Mouse (Mus musculus): ENCODE results near the gene Rtl10.

Gene Rtl10

DNA sequence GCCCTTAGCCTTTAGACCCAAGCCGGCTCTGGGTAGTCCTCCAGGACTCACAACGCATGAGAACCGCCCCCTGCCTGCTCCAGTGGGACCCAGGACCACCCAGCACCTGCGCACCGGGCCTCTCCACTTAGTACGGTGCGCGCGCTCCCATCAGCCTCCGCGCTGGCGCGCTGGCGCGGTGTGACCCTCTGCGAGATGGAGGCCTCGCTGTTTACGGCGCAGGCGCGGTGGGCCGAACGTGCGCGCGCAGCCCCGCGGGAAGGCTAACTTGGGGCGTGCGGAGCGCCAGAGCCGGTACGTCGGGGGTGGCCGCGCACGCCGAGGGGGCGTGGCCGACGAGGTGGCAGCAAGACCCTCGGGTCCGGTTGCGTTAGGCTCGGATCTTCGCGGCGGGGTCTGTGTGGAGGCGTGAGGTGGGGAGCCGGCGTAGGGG is at the start of gene Rtl10, which contains the start of gene Gnb1l:
Rtl10 (plus strand) TSS at position 344 of the 433 bp plus-strand sequence.
Gnb1l (plus strand) TSS at position 156 of the 433 bp plus-strand sequence.
- peak; percentile 90 for DNase-seq (ENCODE audit: low spot score in 2 of 2)

GRCm38 (mm10) chr16:18449005-18449404 is 49.7 kb upstream of the Rtl10 start:
- peak in 1 of 2 experiments; percentile 71 for DNase-seq (ENCODE audit: low spot score in 2 of 2)

DNA sequence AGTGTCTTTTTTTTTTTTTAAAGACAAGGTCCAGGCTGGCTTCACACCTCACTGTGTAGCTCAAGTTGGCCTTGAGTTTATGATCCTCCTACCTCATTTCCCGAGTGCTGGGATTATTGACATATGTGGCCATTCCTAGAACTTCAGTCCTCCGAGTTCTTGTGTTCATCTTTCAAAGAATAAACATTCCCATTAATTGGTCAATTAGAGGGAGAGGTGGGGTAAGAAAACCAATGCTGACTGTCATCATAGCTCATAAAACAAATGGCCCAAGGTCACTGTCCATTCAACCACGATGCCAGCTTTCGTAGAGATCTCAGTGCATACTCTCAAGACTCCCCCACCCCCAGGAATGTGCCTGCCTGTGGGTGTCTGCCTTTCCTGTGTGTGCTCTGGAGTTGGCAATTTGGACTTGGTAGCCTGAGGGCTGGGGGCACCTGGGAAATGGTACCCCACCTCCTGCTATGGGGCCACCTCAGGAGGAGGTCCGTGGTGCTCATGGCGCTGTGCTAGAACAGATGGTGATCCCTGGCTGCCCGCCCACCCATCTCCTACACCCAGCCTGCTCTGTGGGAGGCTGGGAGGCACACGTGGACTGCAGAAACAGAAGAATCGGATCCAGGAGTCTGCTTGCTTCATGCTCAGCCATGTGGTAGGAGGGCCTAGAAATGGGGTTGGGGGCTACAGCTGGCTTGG is 47.1 kb upstream of the Rtl10 start:
- DNase-seq (ENCODE audit: low spot score in 2 of 2): no peak

- no peak for DNase-seq (ENCODE audit: low spot score in 2 of 2)
Observed at GRCm38 (mm10) chr16:18452361-18452862, 46.3 kb upstream of the Rtl10 start.

- no peak for DNase-seq (ENCODE audit: low spot score in 2 of 2)
Observed at GRCm38 (mm10) chr16:18453846-18454245, 44.9 kb upstream of the Rtl10 start.

DNA sequence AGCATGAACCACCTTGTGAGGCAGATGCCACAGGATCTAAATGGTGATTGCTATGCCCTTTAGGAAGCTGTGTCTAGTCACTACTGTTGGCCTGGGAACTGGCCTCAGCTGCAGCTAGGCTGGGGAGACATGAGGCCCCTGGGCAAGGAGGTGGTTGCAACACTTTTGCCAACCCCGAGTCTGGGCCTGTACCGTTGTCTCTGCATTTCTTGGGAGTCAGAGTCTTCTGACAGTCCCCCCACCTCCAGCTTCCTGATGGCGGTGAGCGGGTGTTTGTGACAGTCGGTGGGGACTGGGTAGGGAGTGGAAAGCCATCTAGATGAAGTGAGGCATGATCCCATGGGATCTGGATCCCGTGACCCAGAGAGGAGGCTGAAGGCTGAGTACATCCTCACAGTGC is 43.3 kb upstream of the Rtl10 start:
- no peak for DNase-seq (ENCODE audit: low spot score in 2 of 2)

DNA sequence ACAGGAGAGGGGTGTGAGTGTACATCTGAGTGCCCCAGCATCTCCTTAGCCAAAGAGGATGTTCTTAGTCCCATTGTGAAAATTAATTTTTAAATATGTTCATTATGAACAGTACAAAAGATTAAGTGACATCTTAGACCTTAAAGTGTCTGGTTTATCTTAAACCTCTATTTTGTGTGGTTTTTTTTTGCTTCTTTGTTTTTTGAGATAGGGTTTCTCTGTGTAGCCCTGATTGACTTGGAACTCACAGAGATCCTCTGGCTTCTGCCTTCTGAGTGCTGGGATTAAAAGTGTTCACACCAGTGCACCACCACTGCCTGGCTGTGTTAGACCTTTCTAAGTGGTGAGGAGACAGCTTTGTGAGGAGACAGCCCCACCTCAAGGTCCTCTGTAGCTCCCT is 40.0 kb upstream of the Rtl10 start:
- no peak for DNase-seq (ENCODE audit: low spot score in 2 of 2)

- DNase-seq (ENCODE audit: low spot score in 2 of 2): peak in 1 of 2 experiments; percentile 30
Observed at GRCm38 (mm10) chr16:18459335-18459954, 39.3 kb upstream of the Rtl10 start.

- DNase-seq (ENCODE audit: low spot score in 2 of 2): no peak
Observed at GRCm38 (mm10) chr16:18459955-18460370, 38.7 kb upstream of the Rtl10 start.

DNA sequence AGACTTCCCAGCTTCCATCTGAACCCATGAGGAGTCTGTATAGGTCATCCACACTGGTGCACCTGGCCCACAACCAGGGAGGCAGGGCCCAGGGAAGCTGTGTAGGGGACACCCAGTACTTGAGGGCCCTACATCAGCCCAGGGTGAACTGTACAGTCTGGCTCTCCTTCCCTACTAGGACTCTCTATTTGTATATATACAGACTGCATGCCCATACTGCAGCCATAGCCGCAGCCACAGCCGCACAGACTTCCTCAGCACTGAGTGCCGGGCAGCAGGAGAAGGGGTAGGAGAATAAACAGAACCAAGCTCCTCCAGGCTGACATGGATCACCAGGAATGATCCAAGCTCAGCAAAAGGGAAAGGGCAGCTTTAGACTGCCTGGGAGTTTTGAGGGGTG is 37.9 kb upstream of the Rtl10 start:
- DNase-seq (ENCODE audit: low spot score in 2 of 2): no peak

GRCm38 (mm10) chr16:18462031-18462430 is 36.7 kb upstream of the Rtl10 start:
- no peak for DNase-seq (ENCODE audit: low spot score in 2 of 2)

DNA sequence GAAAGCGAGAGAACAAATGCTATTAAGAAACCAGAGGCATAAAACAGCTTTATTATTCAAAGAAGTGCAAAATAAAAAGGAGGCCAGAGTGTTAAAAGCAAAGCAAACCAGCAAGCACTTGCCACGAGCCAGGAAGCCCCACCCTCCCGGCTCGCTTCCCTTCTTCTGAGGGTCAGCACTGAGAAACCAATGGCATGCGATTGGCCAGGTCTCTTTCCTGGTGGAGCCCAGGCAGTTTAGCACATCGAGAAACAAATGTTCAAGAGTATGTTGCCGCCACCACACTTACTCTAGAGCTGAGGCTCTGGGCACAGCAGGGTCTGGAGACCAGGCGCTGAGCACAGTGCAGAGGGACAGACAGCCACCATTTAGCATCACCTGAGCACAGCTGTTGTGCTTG is 36.1 kb upstream of the Rtl10 start:
- DNase-seq (ENCODE audit: low spot score in 2 of 2): no peak

DNA sequence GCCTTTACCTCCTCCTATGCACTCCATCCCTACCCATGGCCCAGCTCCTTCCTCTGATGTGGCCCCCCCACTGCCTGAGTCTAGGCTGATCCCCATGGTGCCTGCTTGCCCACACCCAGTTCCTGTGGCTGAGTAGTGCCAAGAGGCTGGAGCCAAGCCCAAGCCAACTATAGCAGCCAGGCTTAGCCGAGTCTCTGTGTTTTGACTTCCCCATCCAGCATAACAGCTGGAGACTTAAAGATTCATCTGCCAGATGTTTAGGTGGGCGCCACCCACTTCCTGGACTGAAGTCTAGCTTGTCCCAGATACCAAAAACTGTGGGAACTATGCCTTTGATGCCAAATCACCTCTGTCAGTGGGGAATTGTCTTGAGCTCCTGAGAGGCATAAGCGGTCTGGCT is 34.4 kb upstream of the Rtl10 start:
- no peak for DNase-seq (ENCODE audit: low spot score in 2 of 2)

- DNase-seq (ENCODE audit: low spot score in 2 of 2): no peak
Observed at GRCm38 (mm10) chr16:18470829-18471228, 27.9 kb upstream of the Rtl10 start.

- DNase-seq (ENCODE audit: low spot score in 2 of 2): no peak
Observed at GRCm38 (mm10) chr16:18471381-18471955, 27.2 kb upstream of the Rtl10 start.

DNA sequence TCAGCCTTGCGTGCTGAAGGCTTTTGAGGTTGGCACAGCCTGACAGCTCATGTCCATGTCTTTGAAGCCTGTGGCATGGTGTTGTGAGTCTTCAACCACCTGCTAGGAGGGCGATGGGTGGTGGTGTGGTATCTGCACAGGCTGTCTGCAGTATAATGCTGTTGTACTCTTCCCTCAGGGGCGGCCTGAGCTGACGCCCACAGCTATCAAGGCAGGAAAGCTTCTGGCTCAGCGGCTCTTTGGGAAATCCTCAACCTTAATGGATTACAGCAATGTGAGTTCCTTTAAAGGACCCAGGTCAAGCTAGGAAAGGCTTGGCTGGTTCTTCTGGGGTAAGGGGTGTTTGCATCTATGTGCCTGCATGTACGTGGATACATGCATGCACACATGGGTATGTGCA is 26.7 kb upstream of the Rtl10 start:
- no peak for DNase-seq (ENCODE audit: low spot score in 2 of 2)

DNA sequence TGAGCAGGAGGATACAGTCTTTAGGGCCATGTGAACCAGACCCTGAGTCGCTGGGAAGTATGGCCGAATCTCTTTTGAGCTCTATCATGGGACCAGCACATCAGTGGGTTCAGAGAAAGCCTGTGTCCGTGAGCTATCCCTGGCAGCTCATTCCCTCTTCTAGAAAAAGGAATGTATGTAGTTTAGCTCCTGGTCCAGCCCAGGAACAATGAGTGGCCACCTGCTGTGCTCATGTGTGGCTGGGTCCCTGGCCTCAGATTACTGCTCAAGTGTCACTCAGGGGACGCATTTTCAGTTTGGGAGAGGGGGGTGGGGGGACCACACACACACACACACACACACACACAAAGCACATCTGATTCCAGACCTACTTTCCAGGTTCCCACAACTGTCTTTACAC is 26.3 kb upstream of the Rtl10 start:
- DNase-seq (ENCODE audit: low spot score in 2 of 2): no peak

DNA sequence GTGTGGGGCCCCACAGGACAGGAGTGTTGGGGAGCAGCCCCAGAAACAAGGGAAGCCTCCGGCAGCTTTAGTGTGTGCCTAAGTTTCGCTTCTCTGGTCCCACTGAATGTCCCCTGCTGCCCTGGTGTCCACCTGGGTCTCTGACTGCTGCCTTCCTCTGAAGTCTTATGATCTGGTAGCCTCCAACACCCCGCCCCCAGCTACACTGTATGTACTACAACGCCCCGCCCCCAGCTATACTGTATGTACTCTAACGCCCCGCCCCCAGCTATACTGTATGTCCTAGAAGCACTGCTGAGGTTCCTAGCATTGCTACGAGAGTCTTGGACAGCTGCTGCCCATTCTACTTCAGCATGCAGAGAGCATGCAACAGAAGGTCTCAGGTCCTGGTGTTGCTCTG is 25.7 kb upstream of the Rtl10 start:
- DNase-seq (ENCODE audit: low spot score in 2 of 2): no peak

- DNase-seq (ENCODE audit: low spot score in 2 of 2): no peak
Observed at GRCm38 (mm10) chr16:18474021-18474420, 24.7 kb upstream of the Rtl10 start.

GRCm38 (mm10) chr16:18477996-18478395 is 20.7 kb upstream of the Rtl10 start:
- no peak for DNase-seq (ENCODE audit: low spot score in 2 of 2)

GRCm38 (mm10) chr16:18479667-18480066 is 19.0 kb upstream of the Rtl10 start:
- DNase-seq (ENCODE audit: low spot score in 2 of 2): no peak

DNA sequence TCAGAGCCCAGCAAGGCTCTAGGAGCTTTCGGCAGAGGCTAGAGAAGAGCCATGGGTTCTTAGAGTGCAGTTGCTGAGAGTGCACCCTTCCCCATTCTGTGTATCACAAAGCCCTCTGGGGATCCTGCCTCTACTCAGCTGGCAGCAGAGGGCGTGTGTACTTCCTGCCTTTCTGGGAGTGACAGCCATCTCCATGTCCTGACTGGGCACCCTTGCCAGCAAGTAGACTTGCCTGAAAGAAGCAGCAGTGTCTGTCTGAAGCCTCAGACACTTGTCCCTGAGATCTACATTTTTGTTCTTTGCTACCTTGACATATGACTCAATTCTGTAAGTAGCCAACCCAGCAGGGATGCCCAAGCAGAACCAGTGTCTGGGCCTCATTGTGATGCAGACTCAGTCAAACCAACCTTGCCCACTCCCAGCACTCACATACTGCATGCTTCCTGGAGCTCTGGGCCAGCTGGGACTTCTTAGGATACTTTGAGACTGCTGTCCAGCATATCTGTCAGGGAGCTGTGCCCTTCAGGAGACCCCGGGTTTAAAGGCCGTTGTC is 17.7 kb upstream of the Rtl10 start:
- no peak for DNase-seq (ENCODE audit: low spot score in 2 of 2)

DNA sequence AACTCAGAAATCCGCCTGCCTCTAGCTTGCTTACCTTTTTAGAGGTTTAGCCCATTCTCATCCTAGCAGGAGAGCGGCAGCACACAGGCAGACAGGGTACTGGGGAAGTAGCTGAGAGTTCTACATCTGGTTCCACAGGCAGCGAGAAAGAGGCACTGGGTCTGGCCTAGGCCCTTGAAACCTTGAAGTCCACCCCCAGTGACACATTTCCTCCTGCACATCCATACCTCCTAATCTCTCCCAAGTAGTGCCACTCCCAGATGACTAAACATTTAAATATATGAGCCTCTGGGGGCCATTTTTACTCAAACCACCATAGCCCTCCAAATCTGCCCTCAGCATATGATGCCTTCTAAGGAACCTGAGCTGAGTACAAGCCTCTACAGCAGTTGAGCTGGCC is 16.3 kb upstream of the Rtl10 start:
- DNase-seq (ENCODE audit: low spot score in 2 of 2): no peak

All from urinary bladder, adult 18-20 months (tissue).